Mouse (Mus musculus): ENCODE measurements around the gene Ldhc.

The Ldhc gene

GRCm38 (mm10) chr7:46919551-46920176 is 58.7 kb downstream of the Ldhc start, which contains the start of gene Tsg101:
TSS of gene Tsg101 (minus strand) at chr7:46919969.
- peak; percentile 95 for DNase-seq

- no peak for DNase-seq
These were observed 61.1 kb downstream of the Ldhc start for GRCm38 (mm10) chr7:46922075-46922474.

Data from kidney, adult 18-20 months (tissue).